Mouse (Mus musculus) left cerebral cortex, adult 8-10 months (tissue): ENCODE data around the gene Calm3. TPM values are rescaled to one million over a fixed set of nuclear protein-coding genes. Genes with fewer than 3 reads are reported as not detected.

ENCODE experiments used
- DNase-seq, 2 experiments: peaks; one replicate each; pipeline ENCODE4 v3.0.0; 2022; ENCODE audit warnings: low spot score in 2 of 2
- total RNA-seq, 4 experiments: library from RNA; stranded (reverse); gene quantifications; 2 replicates each; pipeline ENCODE4 v1.2.4; 2022

Calm3 gene
- total RNA-seq, 4 experiments from 2014 or later = 1,595 to 1,874 (median 1,737) TPM

- no peak for DNase-seq
Observed at GRCm38 (mm10) chr7:16915461-16916340, 8.2 kb downstream of the Calm3 start.

- no peak for DNase-seq
Observed at GRCm38 (mm10) chr7:16914453-16915343, 9.2 kb downstream of the Calm3 start.

GRCm38 (mm10) chr7:16913806-16914452, 10.0 kb downstream of the Calm3 start:
- no peak for DNase-seq

- no peak for DNase-seq
Observed at GRCm38 (mm10) chr7:16912360-16912759, 11.6 kb downstream of the Calm3 start.

- DNase-seq = no peak
Observed at GRCm38 (mm10) chr7:16911904-16912303, 12.0 kb downstream of the Calm3 start.

GRCm38 (mm10) chr7:16909909-16910308, 14.0 kb downstream of the Calm3 start:
- no peak for DNase-seq

- DNase-seq = no peak
Observed at GRCm38 (mm10) chr7:16908859-16909258, 15.1 kb downstream of the Calm3 start.

GRCm38 (mm10) chr7:16908367-16908766, 15.5 kb downstream of the Calm3 start:
- no peak for DNase-seq

- DNase-seq = no peak
Observed at GRCm38 (mm10) chr7:16907842-16908241, 16.1 kb downstream of the Calm3 start.

GRCm38 (mm10) chr7:16906889-16907559, 16.9 kb downstream of the Calm3 start:
- no peak for DNase-seq

- no peak for DNase-seq
Observed at GRCm38 (mm10) chr7:16906281-16906680, 17.6 kb downstream of the Calm3 start, which contains the start of gene Ptgir. Gene Ptgir (plus strand): TSS chr7:16906490.

- no peak for DNase-seq
Observed at GRCm38 (mm10) chr7:16905491-16906021, 18.4 kb downstream of the Calm3 start.

GRCm38 (mm10) chr7:16904120-16904675, 19.7 kb downstream of the Calm3 start:
- no peak for DNase-seq

- no peak for DNase-seq
Observed at GRCm38 (mm10) chr7:16903439-16903955, 20.4 kb downstream of the Calm3 start.

- DNase-seq = no peak
Observed at GRCm38 (mm10) chr7:16900526-16900925, 23.4 kb downstream of the Calm3 start.

GRCm38 (mm10) chr7:16895511-16895910, 28.4 kb downstream of the Calm3 start:
- DNase-seq = no peak

GRCm38 (mm10) chr7:16895000-16895399, 28.9 kb downstream of the Calm3 start:
- DNase-seq = no peak

- no peak for DNase-seq
Observed at GRCm38 (mm10) chr7:16894279-16894678, 29.6 kb downstream of the Calm3 start.

- DNase-seq = no peak
Observed at GRCm38 (mm10) chr7:16893612-16894011, 30.3 kb downstream of the Calm3 start.

GRCm38 (mm10) chr7:16892352-16892730, 31.6 kb downstream of the Calm3 start:
- DNase-seq = no peak
